Mouse (Mus musculus) cortical plate, adult 2 months (tissue): ENCODE results near the gene Disc1.

Experiments used
- CTCF ChIP-seq: fragments of 200-500 bp; IDR thresholded peaks from 2 replicates; pipeline ENCODE4 v1.5.1; 2011; ENCODE audit warnings: mild to moderate bottlenecking, control low read depth, low read length; ENCODE audit not compliant: insufficient read depth; ENCODE audit errors: extremely low read depth
- POLR2A ChIP-seq: fragments of 200-500 bp; IDR thresholded peaks from 2 replicates; pipeline ENCODE4 v1.6.1; 2011; ENCODE audit warnings: mild to moderate bottlenecking, low read length, control low read depth; ENCODE audit not compliant: insufficient read depth; ENCODE audit errors: extremely low read depth

DNA sequence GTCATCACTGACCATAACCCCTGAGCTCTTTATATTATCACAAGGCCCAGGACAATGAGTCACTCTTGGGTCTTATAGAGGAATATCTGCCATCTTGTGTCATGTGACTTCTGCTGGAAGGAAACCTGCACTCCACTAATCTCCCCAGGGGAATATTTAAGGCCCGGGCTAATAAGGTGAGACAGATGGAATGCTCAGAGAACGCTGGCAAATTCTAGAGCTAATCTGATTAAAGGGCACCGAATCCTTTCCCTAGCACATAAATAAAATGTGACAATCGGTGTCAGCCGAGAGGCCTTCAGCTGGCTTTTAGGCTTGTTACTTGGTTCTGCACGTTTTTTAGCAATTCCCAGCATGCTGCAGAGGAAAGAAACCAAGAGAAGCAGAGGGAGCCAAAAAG lies 15.7 kb downstream of the Disc1 start:
- TF ChIP-seq CTCF (no peak), POLR2A (no peak)
